Mouse (Mus musculus): Measurements from ENCODE around the gene Lrriq1.

Gene Lrriq1

GRCm38 (mm10) chr10:103028253-103029131, 207.6 kb downstream of the Lrriq1 start:
- no peak for DNase-seq (ENCODE audit: low spot score)

- no peak for DNase-seq (ENCODE audit: low spot score)
Observed at GRCm38 (mm10) chr10:103027931-103028252, 208.2 kb downstream of the Lrriq1 start.

- DNase-seq (ENCODE audit: low spot score) = no peak
Observed at GRCm38 (mm10) chr10:103027226-103027930, 208.7 kb downstream of the Lrriq1 start.

DNA sequence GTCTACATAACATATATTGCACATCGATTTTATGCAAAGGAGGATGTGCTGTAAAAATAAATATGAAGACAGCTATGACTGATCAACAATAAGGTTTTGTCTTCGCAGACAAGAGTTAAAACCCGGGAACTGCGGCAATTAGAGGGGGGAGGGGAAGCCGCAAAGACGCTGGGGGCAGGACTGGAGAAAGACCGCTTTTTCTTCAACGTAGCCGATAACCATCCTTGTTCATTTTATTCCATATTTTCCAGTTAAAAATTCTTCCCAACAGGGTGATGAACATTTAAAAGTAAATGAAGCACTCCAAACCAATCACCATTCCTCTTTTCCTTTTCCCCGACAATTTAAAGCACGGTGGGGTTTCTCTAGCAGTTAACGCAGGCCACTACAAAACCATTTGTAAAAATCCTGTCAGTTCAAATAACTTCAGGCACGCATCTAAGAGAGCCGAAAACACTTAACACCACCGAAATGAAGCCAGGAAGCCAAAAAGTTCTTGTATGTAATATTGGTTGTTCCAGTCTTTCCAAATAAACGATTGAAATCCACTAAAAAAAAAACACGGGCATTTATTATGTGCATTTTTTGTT, 209.4 kb downstream of the Lrriq1 start:
- DNase-seq (ENCODE audit: low spot score) = no peak

DNA sequence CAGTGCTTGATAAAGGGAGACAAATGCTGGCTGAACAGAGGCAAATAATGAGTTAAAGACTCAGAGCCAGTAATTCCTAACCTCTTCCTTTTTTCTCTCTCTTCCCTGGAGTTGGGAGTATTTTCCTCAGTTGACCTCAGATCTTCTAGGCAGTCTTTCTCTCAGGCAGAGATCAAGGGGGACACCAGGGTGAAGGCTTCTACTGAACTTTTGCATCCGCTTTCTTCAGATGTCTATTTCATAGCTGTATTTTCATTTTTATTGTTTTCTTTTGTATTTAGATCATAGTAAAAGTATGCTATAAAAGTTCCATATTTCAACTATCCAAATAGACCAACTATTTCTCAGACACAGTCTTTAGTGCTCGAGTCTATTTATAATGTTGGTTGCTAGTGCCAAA, 233.6 kb downstream of the Lrriq1 start:
- no peak for DNase-seq (ENCODE audit: low spot score)

DNA sequence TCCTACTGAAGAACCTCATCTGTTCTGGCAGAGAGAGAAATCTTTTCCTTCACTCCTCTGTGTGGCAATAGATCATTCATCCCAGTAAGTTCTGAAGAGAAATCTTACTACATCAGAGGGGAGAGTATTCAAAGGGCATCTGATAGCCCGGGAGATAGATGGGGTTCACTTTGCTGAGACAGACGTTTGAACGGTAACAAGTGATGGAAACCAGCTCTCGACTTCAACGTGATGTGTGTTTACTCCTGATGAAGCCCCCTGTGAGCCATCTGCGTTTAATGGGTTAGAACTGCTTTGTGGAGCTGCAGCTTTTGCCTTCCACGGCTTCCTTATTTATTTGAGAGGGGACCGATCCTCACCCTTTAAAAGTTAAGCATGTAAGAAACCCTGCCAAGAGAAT, 235.2 kb downstream of the Lrriq1 start:
- DNase-seq (ENCODE audit: low spot score) = no peak

DNA sequence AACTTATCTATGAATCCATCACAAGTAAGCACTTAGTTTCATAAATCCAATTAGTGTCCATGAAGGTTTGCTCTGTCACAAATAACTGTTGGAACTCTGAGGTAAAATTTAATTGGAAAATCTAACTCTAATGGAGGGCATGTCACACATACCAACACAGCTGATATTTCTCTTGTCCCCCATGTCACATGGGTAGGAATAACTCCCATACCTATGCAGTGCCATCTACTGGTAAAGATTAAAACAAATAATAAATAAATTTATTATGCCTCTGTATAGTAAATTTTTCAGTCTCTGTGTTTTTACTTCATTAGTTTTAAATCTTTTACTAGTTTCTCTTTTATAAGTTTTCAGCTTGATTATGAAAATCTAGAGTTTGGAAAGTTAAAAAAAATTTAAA, 236.5 kb downstream of the Lrriq1 start:
- no peak for DNase-seq (ENCODE audit: low spot score)

All from urinary bladder, postnatal 14 days (tissue).